Mouse (Mus musculus) embryonic fibroblast, embryonic 13.5 days (primary cell): ENCODE measurements around the gene Gm10408. TPM values are rescaled to one million over a fixed set of nuclear protein-coding genes. Genes with fewer than 3 reads are reported as not detected.
"Not testable (repeated sequence)": the region's sequence is repeated elsewhere in the genome, so short reads cannot be mapped to it uniquely, and the experiment has no call there.

Experiments used
- H3K27ac ChIP-seq: 2 replicates; pipeline ENCODE4 v1.5.1; 2012; ENCODE audit warnings: low read length, control low read depth, inconsistent platforms; ENCODE audit not compliant: insufficient read depth
- H3K4me1 ChIP-seq: 2 replicates; pipeline ENCODE4 v1.6.1; 2011; ENCODE audit warnings: low read length; ENCODE audit not compliant: control insufficient read depth, insufficient read depth
- H3K4me3 ChIP-seq: 2 replicates; pipeline ENCODE4 v1.5.1; 2011; ENCODE audit warnings: mild to moderate bottlenecking, control low read depth, low read length; ENCODE audit not compliant: insufficient read depth
- polyA plus RNA-seq: library from polyadenylated mRNA; stranded (reverse); fragments of >200 nt; gene quantifications from 2 replicates; pipeline ENCODE4 v1.2.4, GENCODE M21; 2011; ENCODE audit warnings: low read depth; ENCODE audit not compliant: missing spikeins, insufficient read length

Gm10408 gene
- not detected in 2 replicates for polyA plus RNA-seq

DNA sequence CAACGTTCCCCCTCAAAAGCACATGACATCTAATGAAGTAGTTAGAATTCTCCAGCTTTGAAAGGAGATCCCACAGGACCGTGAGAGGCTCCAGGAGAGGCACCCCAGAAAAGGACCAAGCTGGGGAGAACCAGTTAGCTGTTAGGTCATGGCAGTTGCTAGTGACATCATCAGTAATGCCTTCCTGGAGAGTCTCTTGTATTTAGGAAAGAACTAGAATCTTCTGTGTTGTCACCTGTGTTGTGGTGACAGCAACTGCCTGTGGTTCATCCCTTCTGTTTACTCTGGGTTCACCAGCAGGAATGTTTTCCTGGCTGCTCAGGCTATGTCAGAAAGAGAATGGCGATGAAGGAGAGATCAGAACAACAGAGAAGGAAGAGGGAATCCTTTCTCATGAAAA is at the start of gene Gm10408:
Gene Gm10408 (plus strand): TSS at position 301 of the 400 bp plus-strand sequence.
- H3K27ac ChIP-seq, H3K4me1 ChIP-seq: not testable (repeated sequence)

DNA sequence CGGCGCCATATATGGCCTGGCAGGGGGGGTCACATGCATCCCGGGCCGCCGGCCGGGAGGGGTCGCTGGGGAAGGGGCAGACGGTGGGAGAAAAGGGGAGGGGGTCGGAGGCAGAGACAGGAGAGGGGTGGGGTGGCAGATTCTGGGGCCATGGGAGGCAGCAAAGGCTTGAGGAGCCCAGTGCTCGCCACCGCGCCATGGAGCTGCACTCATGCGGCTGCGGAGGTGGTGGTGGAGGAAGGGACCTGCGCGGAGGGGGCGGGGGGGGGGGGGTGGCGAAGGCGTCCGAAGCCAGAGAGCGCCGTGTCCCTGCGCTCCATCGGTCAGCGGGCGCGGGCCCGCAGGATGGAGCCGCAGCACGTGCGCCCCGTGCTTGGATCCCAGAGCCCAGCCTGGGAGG is 36.9 kb upstream of the Gm10408 start, which contains the start of gene Gm10409:
Gene Gm10409 (plus strand): TSS at position 301 of the 400 bp plus-strand sequence.
- H3K4me3 ChIP-seq, H3K27ac ChIP-seq, H3K4me1 ChIP-seq: not testable (repeated sequence)

More for the DNA sequence above, at the start of gene Gm10408:
- not testable (repeated sequence) for H3K4me3 ChIP-seq

DNA sequence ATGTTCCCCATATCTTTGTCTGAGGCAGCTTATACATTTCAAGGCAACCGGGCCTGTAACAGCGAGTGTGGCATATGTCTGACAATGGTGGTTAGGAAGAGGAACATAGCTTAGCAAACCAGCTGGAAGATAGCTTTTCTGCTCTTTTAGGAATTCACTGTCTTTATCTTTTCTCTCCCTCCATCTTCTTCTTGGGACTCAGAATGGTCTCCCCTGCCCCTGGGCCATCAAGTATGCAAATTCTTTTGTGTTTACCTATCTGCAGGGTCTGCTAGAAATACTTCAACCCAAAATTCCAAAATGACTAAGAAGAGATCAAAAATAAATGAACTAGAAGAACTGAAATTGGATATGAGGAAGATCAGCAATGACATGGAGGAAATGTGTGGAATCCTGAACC is 21.4 kb upstream of the Gm10408 start, which contains the start of gene Gm3005:
Gene Gm3005 (plus strand): TSS at position 301 of the 400 bp plus-strand sequence.
- H3K27ac ChIP-seq, H3K4me1 ChIP-seq: not testable (repeated sequence)

More for the DNA sequence above, 21.4 kb upstream of the Gm10408 start, which contains the start of gene Gm3005:
- H3K4me3 ChIP-seq, result not testable (repeated sequence)

Other genes with a start within 250 kb of the Gm10408 start
- gene D830030K20Rik, start 240.9 kb upstream of the Gm10408 start, polyA plus RNA-seq, result not detected in 2 replicates
- gene Gm2956, start 116.8 kb upstream of the Gm10408 start, polyA plus RNA-seq, result not detected in 2 replicates
- not detected in 2 replicates for gene Gm10413, start 54.3 kb upstream of the Gm10408 start, polyA plus RNA-seq
- gene Gm10409, start 36.8 kb upstream of the Gm10408 start, polyA plus RNA-seq, result not detected in 2 replicates
- 0.38 TPM in 1 of 2 replicates, not detected in the other for gene Gm3005, start 21.3 kb upstream of the Gm10408 start, polyA plus RNA-seq
- not detected in 2 replicates for gene Gm3012, start 185.1 kb downstream of the Gm10408 start, polyA plus RNA-seq
- not detected in 2 replicates for gene Gm3020, start 202.7 kb downstream of the Gm10408 start, polyA plus RNA-seq
- not detected in 2 replicates for gene Gm3043, start 239.4 kb downstream of the Gm10408 start, polyA plus RNA-seq